Mouse (Mus musculus) lung, postnatal 25 days (tissue): ENCODE data around the gene Zfp568.
A peak's percentile ranks its signal among the peaks of the same experiment; 100 is the strongest.
"Not testable (repeated sequence)": the region's sequence is repeated elsewhere in the genome, so short reads cannot be mapped to it uniquely, and the experiment has no call there.

Experiments used
- DNase-seq: peaks from one replicate; pipeline ENCODE4 v3.0.0; 2022; ENCODE audit warnings: low spot score

The Zfp568 gene

DNA sequence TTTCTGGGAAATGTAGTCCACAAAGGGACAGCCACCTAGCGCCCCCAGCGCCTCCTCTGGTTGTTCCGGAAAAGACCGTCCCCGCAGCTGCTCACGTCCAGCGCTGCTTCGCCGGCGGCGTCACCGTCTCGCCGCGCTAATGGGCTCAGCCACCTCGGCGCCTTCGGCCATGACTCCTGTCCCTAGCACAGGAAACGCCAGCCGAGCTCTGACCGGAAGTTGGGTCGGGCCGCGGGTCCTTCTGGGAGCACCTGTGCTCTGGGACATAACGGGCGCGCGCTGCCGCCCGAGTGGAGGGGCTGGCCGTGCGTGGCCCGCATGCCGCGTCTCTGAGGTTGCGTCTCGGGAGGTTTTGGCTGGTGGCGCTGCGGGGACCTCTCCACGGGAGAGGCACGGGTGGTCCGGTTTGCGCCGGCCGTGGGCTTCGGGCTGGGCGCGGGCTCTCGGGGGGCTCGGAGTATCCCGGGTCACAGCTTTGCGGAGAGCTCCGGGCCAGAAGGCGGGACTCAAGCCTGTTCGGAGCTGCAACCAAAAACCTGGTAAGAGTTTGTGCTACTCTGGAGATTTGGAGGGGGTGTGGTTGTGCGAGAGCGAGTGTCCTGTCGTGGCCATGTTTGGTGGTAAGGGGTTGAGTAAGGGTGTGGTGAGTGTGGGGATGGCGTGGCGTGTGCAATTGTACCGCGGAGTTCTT is at the start of gene Zfp568:
Zfp568 (plus strand) TSS at position 266 of the 691 bp plus-strand sequence.
- DNase-seq = peak; percentile 95

DNA sequence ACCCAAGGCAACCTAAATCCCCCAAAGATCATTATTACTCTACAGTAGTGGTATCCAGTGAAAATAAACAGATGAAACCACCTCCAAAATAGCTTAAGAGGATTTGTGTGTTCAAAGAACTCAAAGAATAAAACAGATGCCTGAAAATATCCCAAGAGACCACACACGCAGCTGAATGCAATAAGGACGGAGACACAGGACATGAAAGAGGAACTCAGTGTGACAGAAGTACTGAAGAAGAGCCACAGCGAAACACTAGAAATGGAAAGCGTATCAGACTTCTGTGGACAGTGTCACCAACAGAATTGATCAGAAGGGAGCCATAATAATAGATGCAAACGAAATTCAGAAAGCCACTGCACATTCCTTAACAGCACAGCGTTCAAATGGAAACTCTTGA is 44.9 kb upstream of the Zfp568 start:
- no peak for DNase-seq

DNA sequence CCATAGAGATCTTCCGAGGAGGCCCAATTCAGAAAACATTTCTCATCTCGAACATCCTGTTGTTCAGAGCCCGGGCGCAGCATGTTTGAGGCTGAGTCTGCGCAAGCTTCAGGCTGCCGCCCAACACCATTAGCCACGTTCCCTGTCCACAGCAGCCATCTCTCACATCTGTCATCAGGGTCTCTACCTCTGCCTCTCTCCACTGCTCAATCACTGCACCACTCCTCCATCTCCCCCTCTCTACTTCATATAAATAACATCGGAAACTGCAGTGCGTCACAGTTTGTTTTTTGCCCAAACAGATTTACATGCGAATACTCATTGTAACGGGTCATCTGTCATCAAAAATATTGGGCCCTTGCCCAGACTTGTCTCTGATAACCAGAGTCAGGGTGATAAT is 42.7 kb upstream of the Zfp568 start:
- no peak for DNase-seq

DNA sequence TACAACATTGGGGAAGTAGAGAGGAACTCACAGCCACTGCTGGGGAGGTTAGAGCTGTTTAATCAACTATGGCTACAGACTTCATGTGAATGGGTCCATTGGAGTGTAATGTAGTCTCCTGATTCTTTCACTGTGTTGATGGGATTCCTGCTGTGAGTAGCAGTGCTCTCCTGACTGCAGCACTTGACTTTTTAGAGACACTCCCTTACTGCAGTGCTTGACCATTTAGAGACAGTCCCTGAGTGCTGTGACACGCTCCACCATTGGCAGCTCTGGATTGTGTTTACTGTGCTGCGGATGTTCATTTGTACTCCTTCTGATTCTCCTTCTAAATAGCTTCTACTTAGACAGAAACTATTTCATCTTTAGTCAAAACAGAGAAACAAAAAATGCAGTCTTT is 41.0 kb upstream of the Zfp568 start:
- DNase-seq = no peak

DNA sequence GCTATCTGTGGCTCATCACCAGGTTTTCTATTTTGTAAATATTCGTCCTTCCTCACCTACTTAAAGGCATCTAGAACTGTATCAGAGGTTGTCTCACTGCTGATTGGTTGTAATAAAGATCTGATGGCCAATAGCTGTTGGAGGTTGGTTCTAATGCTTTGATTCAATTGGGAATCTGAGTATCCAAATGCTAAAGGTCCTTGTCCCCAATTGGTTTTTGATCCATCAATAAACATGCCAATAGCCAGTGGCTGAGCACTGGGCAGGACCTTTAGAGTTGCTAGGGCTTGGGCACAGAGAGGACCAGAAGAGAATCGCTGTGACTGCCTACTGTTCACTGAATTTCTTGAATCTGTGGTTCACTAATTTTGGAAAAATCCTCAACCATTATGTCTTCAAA is 40.0 kb upstream of the Zfp568 start:
- DNase-seq = no peak

DNA sequence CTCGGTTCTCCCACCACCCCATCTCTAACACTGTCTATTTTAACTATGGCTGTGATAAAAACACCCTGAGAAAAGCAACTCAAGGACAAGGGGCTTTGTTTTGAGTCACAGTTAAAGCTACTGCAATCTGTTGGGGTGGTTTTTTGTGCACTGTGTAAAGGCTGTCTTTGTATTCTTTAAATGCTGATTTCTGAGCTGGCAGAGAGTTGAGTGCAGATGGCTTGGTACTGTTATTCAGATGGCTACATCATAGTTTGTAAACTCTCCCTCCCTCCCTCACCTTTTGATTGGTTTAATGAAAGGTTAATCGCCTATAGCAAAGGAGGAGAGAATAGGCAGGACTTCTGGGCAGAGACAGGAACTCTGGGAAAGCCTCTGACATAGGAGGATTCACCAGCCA is 39.6 kb upstream of the Zfp568 start:
- no peak for DNase-seq

DNA sequence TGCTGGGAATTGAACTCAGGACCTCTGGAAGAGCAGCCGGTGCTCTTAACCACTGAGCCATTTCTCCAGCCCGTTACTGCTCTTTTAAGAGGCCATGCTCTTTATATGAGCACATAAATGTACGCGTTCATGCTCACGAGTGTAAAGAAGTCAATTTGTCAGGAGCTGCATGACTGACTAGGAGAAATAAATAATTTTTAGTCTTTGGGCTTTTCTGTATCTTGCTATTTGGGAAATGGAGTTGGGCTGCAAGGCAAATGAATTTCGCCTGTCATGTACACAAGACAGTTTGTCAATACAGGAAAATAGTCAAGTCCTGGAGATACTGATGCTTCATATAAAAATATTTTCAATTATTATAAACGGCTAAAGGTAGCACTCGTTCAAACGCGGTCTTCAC is 30.7 kb upstream of the Zfp568 start:
- no peak for DNase-seq

DNA sequence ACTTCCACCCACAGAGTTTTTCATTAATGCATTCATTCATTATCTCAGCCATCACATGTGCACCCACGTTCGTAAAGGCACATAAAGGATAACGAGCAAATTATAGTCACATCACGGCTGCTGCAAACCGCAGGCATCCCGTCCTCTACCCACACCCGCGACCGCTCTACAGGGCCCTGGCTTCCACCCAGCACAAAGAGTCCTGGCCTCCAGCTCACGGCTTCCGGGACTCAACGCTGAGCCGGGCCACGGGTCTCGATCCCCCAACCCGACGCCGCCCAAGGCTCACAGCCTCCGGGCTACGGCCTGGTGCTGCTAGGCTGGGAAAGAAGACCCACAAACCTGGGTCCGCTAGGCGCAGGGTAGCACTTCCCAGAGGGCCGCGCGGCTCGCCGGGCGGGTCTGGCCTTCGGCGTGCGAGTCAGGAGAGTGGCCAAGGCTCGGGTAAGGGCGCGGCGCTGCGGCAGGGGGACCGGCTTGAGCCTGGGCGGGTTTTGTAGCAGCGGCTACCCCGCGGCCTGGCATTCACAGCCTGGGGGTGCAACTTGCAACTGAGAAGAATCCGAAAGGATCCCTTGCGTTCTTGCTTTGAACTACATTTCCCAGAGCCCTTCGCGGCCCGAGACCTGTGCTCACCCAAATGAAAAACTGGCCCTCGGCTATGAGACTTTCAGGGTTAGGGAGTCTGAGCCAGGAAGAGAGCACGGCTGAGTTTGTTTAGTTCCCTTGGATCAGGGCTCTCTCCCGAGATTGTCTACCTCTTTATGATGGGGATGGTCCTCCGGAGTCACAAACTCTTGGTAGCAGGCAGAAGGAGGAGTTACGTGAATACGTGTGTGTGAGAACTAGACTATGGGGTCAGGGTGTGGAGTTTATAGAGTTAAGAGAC is 30.0 kb upstream of the Zfp568 start, which contains the start of gene Zfp74:
Zfp74 (minus strand) TSS at position 577 of the 889 bp plus-strand sequence.
- peak; percentile 80 for DNase-seq

DNA sequence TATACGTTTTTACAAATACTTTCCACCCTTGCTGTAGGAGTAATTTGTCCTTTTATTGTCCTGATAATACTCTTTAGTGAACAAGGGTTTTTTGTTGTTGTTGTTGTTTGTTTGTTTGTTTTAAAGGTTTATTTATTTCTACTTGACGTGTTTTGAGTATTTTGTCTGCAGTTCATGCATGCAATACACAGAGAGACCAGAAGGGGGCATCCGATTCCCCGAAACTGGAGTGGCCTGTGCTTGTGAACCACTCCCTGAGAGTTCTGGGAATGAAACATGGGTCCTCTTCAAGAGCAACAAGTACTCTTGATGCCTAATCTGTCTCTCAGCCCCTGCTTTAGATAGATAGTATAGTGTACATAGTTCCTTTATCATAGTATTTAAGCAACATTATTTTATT is 29.0 kb upstream of the Zfp568 start:
- DNase-seq = peak; percentile 52

DNA sequence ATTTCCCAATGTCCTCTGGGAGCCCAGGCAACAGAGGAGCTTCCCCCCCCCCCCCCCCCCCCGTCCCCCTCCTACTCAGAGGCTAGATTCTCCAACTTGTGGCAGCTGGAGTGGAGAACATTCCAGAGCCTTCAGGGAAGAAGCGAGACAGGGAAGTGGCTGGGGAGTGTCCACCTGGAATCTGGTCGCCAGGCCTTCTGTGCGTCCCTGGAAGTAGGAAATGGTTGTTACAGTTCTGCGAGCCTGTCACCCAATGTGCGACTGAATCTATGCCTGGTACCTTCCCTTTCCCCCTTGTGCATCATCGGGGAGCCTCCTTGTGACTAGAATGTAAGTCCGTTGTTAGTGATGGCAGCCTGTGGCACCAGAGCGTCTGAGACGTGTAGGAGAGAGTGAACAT is 27.5 kb upstream of the Zfp568 start:
- peak; percentile 34 for DNase-seq

DNA sequence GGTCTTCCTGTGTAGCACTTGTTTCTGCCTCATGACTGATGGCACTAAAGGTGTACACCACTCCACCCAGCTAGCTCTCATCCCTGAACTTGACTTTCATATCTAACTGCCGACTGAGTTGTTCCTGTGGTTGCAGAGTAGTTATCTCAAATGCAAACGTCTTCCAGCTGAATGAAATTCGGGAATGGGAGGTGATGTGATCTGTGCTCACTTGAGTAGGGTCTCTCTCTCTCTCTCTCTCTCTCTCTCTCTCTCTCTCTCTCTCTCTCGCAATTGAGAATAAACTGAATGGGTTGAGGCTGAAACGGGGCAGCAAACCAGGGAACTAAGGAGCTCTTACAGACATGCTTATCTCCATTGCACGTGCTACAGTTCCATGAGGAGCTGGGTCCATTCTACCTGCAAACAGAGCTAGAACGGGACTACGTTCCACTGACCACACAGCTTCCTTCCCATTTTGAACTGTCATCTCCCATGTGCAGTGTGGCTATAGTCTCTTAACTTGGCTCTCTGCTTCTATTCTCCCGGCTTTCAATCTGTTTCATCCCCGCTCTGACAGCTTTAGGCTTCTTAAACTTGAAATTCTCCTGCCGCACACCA is 25.5 kb upstream of the Zfp568 start:
- DNase-seq = no peak

DNA sequence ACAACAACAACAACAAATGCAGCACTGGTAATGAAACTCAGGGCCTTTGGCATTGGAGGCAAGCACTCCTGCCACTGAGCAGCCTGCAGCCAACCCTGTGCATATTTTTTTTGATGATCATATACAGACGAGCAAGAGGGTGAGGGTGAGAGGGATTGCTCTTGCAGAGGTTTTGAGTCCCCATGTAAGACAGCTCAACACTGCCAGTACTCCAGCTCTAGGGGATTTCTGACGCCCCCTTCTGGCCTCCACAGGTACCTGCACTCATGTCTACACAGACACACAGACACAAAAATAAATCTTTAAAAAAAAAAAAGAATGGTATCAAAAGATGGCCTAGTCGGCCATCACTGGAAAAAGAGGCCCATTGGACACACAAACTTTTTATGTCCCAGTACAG is 24.8 kb upstream of the Zfp568 start:
- no peak for DNase-seq

DNA sequence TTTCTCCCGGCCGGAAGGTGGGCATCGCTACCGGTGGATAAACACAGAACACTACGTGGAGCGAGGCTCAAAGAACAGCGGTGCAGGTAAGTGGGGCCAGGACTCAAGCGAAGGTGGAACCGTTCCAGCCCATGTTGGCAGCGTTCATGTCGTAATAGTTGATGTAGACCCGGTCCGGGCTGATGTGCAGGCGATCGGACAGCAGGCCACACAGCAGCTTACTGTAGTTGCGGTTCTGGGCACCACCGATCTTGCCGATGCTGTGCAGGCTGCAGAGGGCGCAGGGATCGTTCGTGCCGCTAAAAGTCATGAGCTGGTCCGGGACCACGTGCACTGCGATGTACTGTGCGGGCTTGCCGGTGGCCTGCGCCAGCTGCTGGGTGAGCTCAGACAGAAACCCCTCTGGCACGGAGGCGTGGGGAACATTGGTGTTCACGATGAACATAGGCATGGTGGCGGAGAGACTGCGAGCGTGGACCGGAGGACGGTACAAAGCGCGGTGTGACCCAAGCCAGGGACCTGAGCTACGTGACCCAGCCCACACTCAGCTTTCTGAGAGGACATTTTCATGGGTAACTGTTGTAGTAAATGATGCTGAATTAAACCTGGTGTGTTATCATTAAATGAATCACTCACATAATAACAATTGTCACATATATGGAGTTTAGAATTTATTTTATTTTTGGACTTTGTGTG is 18.5 kb upstream of the Zfp568 start:
- DNase-seq = not testable (repeated sequence)

DNA sequence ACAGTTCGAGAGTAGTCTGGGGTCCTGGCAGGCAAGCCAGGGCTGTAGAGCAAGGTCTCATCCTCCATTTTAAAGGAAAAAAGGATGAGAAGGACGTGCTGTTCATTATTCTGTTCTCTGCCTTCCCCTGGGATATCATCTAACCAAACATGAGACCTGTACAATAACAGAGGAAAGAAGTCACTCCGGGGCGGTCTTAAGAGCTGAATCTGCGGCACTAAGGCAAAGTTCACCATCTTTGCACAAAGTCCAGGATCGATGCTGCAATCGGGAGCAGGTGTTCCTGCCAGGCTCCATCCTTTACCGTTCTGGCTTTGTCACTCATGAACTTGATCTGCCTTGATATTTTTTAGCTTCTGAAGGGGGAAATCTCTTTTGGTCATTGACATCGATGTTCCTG is 13.1 kb upstream of the Zfp568 start:
- no peak for DNase-seq

DNA sequence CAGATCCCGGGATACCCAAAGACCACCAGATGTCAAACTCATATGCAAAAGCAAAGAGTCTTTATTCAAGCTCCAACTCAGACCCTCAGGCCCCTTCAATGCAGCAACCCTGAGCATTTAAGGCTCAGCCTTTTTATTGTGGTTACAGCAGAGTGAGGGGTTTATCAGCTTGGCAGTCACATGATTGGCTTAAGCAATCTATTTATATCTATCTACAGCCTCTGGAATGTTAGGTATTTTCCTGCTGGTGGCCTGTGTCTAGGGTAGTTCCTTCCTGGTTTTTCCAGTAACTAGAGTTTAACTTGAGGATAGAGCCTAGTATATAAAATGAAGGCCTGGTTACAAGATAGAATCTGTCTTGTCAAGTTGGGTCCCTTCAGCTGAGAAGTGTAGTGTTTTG is 3.0 kb upstream of the Zfp568 start:
- no peak for DNase-seq

DNA sequence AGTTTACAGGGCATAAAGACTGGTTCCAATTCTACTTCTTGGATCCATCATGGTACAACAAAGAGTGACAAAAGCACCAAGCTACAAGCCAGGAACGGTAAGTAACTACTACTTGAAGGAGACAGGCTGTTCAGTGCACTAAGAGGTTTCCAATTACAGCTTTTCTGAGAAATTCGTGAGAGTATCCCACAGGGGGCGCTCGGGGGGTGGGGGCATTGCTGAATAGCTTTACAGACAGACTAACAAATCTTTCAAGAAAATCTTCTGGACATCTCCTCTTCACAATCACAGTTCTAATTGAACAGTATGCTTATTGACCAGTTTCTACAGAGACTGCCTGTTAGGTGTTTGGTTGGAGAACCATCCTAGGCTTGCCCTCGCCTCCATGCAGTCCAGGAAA is 2.3 kb upstream of the Zfp568 start:
- DNase-seq = no peak

DNA sequence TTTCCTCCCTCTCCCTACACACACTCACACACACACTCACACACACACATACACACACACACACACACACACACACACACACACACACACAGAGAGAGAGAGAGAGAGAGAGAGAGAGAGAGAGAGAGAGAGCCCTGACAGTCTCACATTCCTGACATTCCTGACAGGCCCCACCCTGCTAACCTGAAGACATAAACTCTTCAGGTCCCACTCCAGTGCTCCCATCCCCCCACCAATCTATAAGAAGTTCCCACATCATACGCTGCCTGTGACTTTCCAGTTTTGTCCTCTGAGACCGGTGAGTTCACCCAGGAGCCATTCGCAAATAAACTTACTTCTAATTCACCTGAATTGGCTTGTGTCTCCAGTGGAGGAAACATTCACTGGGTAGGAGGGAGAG is 1.9 kb upstream of the Zfp568 start:
- DNase-seq = no peak

DNA sequence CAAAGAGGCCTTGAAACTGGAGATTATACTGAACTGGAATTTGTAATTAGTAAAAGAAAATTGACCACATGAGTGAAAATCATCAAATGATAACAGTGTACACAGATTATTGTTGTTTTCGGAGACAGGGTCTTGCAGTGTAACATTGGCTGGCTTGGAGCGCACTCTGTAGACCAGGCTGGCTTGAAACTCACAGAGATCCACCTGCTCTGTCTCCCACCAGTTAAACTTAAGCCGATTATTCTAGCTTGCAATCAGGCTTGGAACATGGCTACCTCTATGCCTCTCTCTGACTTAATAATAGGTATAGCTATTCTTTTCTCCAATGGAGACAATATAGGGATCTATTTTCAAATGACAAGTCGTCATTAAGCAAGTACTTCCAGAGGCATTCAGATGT is 1.4 kb upstream of the Zfp568 start:
- DNase-seq = no peak

DNA sequence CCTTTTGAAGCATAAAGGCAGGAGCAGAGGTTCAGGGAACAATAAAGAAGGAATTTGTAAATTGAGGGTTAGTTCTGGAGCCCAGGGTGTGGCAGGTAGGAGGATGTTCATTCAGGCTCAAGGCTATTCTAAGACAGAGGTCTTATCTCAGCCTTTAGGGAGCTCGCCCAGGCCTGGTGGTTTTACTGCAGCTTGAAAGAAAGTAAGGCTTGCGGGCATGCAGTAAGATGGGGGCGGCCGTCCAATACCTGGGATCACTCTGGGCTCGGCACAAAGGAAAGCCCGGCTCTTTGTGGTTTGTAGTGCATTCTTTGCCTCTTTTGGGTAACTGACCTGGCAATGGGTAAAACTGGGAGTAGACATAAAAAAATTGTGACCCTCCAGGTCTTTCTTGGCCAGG is 824 bp upstream of the Zfp568 start:
- no peak for DNase-seq

DNA sequence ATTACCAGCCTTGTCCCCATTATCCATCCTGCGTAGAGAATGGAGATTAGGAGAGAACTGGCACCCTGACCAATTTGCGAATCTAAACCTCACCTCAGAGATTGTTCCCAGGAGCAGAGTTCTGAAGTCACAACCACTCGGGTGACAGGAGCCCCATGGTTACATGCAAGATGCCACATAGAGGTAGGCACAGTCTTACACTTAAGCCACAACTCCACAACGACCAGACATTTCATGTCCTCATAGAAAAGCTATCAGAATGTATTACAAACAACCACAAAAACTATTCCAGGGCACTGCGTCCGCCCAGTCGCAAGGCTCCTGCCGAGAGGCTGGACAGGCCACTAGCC is 440 bp upstream of the Zfp568 start:
- DNase-seq = no peak

DNA sequence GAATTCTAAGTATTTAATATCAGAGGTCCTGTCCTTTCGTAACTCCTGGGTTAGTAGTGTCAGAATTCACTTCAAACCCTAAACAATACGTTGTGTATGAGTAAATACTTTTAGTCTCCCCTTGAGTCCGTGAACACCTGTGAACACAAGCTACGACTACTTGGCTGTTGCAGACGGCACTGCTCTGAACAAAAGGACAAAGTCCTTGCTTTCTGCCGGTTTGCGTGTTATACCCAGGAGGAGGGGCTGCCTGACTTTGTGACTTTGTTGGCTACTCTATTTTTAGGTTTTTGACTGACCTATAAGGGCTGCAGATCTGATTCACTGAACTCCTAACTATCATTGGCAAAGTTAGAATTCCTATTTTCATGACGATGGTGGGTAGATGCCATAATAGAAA is 2.3 kb downstream of the Zfp568 start:
- no peak for DNase-seq

DNA sequence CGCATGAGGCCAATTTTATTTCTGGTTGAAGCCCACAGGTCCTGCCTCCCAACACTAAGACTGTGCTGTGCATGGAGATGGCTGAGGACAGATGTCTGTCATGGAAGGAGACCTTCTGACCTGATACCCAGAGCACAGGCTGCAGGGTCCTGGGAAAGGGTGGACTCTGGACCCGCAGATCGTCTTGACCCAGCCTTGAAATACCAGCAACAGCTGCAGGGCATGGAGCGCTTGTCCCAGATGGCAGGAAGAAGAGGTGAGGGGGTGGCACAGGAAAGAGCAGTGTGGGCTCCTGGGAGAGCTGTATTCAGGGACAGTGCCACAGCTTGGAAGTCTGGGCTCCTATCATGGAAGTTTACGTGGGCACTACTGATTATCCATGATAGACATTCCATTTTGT is 3.8 kb downstream of the Zfp568 start:
- no peak for DNase-seq

DNA sequence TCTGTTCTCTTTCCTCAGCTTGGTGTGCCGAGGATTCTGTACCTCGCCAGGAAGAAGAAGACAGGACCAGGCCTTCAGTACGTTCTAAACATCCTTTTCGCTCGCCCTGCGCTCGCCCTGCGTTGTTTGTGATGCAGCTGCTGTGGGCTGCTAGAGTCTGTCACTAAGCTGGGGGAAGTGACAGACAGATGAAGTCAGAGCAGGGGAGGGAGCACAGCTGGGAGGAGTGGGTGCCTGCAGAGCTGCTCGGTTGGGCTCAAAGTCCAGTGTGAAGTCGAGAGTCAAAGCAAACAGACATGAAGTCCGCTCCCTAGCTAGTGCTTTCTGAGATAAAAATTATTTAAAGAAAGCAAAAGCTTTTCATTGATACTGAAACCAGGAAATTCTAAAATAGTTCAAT is 5.3 kb downstream of the Zfp568 start:
- no peak for DNase-seq
